Mouse (Mus musculus): ENCODE results near the gene Lmo4.

Gene Lmo4

GRCm38 (mm10) chr3:144203259-144203987 lies 1.6 kb downstream of the Lmo4 start:
- no peak for DNase-seq

- DNase-seq = no peak
These were observed 2.3 kb downstream of the Lmo4 start for GRCm38 (mm10) chr3:144202574-144203258.

DNA sequence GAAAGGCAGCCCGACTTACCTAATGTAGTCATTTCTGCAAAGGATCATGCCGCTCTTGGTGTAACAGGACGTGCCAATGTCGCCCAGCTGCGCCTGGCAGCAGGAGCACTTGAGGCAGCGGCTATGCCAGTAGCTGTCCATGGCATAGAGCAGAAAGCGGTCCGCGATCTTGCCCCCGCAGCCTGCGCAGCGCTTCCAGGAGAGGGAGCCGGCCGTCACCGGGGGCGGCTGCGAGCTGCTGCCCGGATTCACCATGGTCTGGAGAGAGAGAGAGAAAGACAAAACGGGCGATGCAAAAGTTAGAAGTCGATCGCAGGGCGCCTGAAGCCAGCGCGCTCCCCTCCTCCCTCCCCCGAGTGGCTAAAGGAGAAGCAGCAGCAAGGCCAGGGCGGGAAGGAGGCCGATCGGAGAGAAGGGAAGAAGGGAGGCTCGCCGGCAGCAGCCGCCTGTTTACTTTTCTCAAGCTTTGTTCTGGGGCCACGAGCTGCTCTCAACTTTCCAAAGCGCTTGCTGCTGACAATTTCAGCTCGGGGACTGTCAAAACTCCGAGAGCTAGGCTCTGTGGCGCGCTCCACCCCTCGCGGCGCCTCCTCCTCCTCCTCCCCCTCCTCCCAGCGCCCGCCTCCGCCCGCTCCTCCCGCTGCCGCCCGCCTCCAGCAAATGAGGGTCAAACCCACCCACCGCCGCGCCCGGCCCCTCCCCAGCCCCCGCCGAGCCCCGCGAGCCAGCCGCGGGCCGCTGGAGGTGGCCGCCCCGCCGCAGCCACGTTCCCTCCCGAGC lies 3.0 kb downstream of the Lmo4 start:
- peak; percentile 76 for DNase-seq

- no peak for DNase-seq
These were observed 19.5 kb downstream of the Lmo4 start for GRCm38 (mm10) chr3:144185327-144186152.

DNA sequence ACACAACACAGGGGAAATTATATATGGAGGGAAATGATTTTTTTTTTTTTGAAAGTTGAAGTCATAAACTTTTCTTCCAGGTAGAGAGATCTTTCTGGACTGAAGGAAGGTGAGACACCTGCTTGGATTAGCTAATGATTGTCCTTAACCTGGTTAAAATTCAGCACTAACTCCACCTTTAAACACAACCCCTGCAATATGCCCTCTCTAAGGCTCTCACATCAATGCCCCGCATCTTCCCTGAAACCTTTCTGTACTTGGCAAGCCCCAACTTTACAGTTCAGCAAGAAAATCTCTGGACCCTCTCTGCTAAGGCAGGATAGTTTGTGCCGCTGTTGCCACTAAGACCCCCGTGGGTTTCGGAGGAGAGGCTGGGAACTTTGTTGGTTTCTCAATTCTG lies 20.1 kb downstream of the Lmo4 start:
- DNase-seq = no peak

DNA sequence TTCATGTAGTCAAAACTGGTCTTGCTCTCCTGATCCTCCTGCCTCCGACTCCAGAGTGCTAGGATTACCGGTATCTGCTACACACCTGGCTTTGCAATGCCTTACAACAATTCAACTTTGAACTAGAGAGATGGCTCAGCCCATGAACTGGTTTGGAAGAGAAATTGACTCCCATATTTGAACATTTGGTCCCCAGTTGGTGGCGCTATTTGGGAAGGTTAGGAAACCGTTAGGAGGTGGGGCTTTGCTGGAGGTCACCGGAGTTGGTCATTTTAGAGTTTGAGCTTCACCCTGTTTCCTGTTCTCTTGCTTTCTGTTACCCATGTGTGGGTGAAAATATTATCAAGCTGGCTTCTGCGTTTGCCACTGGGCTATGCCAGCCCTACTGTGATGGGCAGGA lies 22.8 kb downstream of the Lmo4 start:
- no peak for DNase-seq

DNA sequence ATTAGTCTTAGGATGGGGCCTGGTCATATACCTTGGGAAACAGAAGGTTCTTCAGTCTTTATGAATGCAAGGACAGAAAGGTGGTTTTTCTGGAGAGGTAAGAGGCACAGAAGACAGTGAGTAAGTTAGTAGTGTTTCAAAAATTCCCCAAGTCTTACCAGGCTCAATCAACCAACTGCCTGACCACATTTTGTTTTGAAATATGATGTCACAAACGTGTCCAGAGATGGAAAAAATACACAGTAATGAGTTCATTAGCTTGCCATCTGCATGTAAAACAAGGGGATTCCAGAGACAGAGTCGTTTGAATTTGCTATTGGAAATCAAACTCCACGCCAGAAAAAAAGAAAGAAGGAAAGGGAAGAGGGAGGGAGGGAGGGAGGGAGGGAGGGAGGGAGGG lies 26.1 kb downstream of the Lmo4 start:
- no peak for DNase-seq

DNA sequence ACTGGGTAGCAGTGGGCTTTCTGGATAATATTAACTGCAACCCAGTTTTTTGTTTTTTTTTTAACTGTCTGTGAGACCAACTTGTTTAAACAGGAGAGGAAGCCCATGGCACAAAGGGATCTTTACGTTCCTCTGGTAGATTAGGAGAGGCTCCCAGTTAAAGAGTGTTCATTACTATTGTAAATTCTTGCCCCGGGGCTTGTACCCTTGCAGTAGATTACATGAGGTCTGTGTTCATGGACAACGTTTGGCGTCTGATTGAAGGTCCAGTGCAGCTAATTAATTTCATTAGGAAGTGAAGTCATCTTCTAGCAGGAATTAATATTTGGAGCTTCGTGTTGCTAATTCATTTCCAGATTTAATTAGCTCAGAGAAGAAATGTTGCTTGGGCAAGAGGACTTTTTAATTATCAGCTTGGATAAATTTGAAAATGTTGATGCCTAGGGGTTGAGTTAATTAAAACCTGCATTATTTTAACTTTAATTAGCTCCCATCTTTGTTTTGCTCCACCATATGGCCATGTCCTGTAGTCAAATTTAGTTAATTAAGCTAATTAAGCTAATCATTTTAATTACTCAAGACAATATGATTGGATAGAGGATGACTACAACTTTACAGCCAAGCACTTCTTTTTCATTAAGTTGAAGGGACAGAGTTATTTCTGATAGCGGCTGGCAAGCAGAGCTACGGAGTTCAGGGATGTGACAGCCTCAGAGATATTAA lies 31.0 kb downstream of the Lmo4 start:
- DNase-seq = no peak

GRCm38 (mm10) chr3:144173138-144173537 lies 31.9 kb downstream of the Lmo4 start:
- DNase-seq = no peak

DNA sequence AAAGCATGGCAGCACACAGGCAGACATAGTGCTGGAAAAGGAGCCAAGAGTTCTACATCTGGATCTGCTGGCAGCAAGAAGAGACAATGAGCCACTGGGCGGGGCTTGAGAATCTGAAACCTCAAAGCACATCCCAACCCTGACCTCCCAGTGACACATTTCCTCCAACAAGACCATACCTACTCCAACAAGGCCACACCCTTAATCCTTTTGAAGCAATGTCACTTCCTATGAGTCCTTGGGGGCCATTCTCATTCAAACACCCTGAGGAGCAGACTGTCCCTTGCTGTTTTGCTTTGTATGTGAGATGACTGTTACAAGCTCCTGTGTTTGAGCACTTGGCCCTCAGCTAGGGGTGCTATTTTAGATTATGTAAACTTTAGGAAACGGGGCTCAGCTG lies 33.3 kb downstream of the Lmo4 start:
- no peak for DNase-seq

DNA sequence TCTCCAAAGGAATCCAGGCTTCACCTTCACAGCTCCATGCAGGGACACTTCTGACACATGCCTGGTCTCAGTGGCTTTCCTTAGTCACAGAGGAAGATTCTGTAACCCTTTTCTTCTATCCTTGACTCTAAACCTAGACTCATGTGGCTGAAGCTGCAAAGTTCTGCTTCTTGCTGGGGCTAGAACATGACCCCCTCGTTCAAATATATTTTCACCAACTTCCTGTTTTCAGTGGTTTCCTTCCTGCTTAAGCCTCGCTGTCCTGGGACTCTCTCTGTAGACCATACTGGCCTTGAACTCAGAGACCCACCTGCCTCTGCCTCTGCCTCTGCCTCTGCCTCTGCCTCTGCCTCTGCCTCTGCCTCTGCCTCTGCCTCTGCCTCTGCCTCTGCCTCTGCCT lies 34.5 kb downstream of the Lmo4 start:
- no peak for DNase-seq

DNA sequence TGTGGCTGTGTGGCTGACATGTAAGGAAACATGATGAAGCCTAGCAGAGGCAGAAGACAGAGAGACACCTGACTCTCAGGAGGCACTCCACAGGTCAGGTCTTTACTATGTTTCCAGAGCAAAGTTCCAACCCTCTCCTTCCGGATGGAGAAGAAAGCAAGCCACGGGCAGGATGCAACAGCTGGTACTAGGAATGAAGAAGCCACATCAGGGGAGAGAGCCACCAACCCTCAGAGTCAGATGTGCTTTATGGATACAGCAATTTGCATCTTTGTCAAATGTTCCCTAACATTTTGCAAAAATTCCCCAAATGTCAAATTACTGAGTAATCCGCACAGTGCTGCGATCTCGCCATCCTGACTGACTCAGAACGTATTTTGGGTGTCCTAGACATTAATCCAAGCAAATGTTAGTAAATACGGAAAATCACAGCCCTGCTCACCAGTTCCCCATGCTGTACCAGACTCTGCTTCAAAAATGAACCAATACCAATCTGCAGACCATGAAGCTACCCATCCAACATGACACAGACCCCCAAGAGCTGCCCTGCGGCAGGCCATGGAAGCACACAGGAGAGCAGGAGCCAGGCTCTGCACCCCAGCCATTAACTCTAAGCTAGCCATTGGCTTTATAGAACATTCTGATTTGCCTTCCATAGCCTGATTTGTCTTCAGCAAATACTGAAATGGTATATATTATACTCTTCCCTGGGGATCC lies 38.4 kb downstream of the Lmo4 start:
- DNase-seq = no peak

DNA sequence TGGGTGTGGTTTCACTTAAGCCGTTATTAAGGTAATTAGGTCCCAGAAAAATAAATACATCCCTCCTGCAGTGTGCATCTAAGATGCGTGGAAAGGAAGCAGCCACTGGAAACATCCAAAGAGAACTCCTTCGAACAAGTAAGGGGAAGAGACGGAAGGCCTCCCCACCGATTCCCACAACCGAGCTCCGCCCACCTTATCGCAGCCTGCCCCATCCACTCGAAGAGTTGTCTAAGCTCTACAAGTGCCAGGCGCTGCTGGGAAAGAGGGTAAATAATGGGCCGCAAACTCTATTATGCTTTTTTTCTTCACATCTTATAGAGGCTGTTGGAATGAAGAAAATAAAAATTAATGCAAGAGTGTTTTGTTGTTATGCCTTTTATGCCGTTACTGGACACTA lies 39.6 kb downstream of the Lmo4 start:
- no peak for DNase-seq

DNA sequence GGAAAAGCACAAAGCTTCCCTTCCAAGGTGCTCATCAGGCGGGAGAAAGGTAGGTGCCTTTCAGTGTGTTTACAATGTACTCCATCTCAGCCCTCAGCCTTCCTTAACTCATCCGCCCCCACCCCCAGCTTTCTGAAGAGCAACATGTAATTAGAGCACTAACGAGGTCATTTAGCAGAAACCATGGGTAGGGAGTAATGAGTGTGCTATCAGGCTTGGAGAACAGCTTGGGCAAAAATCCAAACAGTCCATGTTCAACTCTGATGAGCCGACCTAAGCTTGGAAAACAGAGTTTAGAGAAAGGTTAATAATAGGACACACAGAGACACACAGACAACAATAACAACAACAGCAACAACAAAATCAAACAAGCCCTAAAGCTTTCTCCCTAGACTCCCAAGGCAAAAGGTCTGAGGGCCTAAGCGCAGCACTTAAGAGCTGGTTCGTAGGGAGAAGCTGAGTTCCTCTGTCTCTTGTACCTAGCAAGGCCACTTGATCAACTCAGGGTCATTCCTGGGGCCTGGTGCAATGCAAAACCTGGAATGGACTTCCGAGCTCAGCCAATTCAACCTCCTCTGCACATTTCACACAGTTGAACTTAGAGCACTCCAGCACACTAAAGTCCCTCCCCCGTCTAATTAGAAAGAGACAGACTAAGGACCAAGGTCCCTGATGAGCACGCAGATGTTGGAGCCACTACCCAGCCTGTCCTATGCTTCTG lies 40.2 kb downstream of the Lmo4 start:
- DNase-seq = no peak

DNA sequence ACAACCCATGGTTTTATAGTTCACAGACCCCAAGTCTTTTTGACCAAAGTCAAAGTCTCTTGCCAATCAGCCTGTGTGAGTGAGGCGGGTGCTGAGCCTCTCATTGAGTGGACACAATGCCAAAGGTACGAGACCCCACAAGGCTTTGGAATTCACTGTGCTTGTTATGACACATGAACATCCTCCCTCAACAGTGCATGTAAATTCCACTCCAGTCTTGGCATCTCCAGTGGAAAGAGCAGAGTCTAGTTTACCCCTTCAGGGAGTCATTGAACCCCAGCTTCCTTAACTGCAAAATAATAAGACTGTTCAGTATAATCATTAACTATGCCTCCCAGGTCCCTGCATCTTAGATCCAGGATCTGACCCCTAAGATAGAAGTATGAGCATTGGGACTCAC lies 41.3 kb downstream of the Lmo4 start:
- DNase-seq = no peak

GRCm38 (mm10) chr3:144162156-144162555 lies 42.9 kb downstream of the Lmo4 start:
- DNase-seq = no peak

DNA sequence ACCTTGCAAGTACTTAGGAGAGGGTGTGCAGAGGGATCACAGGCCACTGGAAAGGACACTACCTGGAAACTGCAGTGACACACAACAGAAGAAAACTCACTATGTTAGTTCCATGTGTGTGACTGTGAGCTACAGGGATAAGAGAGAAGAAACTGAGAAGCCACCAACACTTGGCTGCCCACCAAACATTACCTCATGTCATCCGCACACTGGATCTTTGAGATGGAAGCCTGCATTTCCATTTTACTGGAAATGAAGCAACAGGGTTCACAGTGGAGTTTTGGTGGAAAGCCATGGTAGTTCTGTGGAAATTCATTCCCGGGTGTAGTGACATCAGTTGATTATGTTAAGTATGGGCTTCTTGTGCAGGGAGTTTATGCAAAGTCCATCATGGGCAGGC lies 43.8 kb downstream of the Lmo4 start:
- DNase-seq = no peak

- no peak for DNase-seq
These were observed 49.3 kb downstream of the Lmo4 start for GRCm38 (mm10) chr3:144155746-144156145.

GRCm38 (mm10) chr3:144153395-144153794 lies 51.6 kb downstream of the Lmo4 start:
- DNase-seq = no peak

GRCm38 (mm10) chr3:144151001-144151400 lies 54.0 kb downstream of the Lmo4 start:
- no peak for DNase-seq

GRCm38 (mm10) chr3:144148234-144148633 lies 56.8 kb downstream of the Lmo4 start:
- DNase-seq = no peak

Data from right cerebral cortex, postnatal 25 days (tissue).